Mouse (Mus musculus): ENCODE results near the gene Cst11. TPM values are rescaled to one million over a fixed set of nuclear protein-coding genes. Genes with fewer than 3 reads are reported as not detected.
"Not testable (repeated sequence)": the region's sequence is repeated elsewhere in the genome, so short reads cannot be mapped to it uniquely, and the experiment has no call there.

The Cst11 gene
- not detected in 2 replicates for polyA plus RNA-seq (2016; fragmentation: Nextera tagmentation; extraction: Ambion mirVana)

- not testable (repeated sequence) for H3K27ac ChIP-seq; H3K9me3 ChIP-seq; H3K4me1 ChIP-seq; H3K4me3 ChIP-seq; H3K27me3 ChIP-seq (ENCODE audit: insufficient read depth, poor library complexity, severe bottlenecking); H3K36me3 ChIP-seq
- DNase-seq (ENCODE audit: low spot score): peak; percentile 31
- WGBS: 81% methylated on average over 4 of the region's 4 CpGs
These were observed at the start of gene Cst11 for GRCm38 (mm10) chr2:148771397-148771796. TSS of gene Cst11 (minus strand) at chr2:148771497.

- H3K4me1 ChIP-seq: no peaks in the 10 kb centered on the region
- H3K36me3 ChIP-seq: no peaks in the 10 kb centered on the region
- H3K9me3 ChIP-seq: no peaks in the 10 kb centered on the region
- H3K27me3 ChIP-seq (ENCODE audit: insufficient read depth, poor library complexity, severe bottlenecking): no peaks in the 10 kb centered on the region
- DNase-seq (ENCODE audit: low spot score): no peak
- H3K4me3 ChIP-seq: no peak within 1 kb of the TSS
- H3K27ac ChIP-seq: no peak within 1 kb of the TSS
These were observed 48.6 kb upstream of the Cst11 start, which contains the start of gene Cst13 for GRCm38 (mm10) chr2:148819909-148820308. TSS of gene Cst13 (plus strand) at chr2:148820081.

- no peaks in the 10 kb centered on the region for H3K4me1 ChIP-seq
- no peak overlapping the region for H3K27ac ChIP-seq
- H3K36me3 ChIP-seq: no peaks in the 10 kb centered on the region
- H3K9me3 ChIP-seq: no peaks in the 10 kb centered on the region
- 77% methylated on average over 6 of the region's 6 CpGs for WGBS
- no peak for DNase-seq (ENCODE audit: low spot score)
- no peaks in the 10 kb centered on the region for H3K27me3 ChIP-seq (ENCODE audit: insufficient read depth, poor library complexity, severe bottlenecking)
- H3K4me3 ChIP-seq: no peak overlapping the region
These were observed 35.4 kb upstream of the Cst11 start for GRCm38 (mm10) chr2:148806696-148807095.

- Histone ChIP-seq H3K4me1 (peaks cover 4% of the 10 kb centered on the region; the same call in 1 of the 2 replicates), H3K27ac (no peak overlapping the region), H3K27me3 (ENCODE audit: insufficient read depth, poor library complexity, severe bottlenecking) (no peaks in the 10 kb centered on the region), H3K36me3 (no peaks in the 10 kb centered on the region), H3K4me3 (no peak overlapping the region), H3K9me3 (no peaks in the 10 kb centered on the region)
- no peak for DNase-seq (ENCODE audit: low spot score)
- 46% methylated on average over 3 of the region's 3 CpGs for WGBS
These were observed 30.2 kb upstream of the Cst11 start for GRCm38 (mm10) chr2:148801491-148801921.

- H3K36me3 ChIP-seq: no peaks in the 10 kb centered on the region
- WGBS: 80% methylated on average over 1 of the region's 1 CpGs
- no peak within 1 kb of the TSS for H3K4me3 ChIP-seq
- no peaks in the 10 kb centered on the region for H3K27me3 ChIP-seq (ENCODE audit: insufficient read depth, poor library complexity, severe bottlenecking)
- DNase-seq (ENCODE audit: low spot score): no peak
- no peak within 1 kb of the TSS for H3K27ac ChIP-seq
- H3K9me3 ChIP-seq: no peaks in the 10 kb centered on the region
- peaks cover 4% of the 10 kb centered on the region; the same call in 1 of the 2 replicates for H3K4me1 ChIP-seq
These were observed 27.2 kb upstream of the Cst11 start, which contains the start of gene Cst8 for GRCm38 (mm10) chr2:148798485-148798884. TSS of gene Cst8 (plus strand) at chr2:148798785.

GRCm38 (mm10) chr2:148789142-148789541 lies 17.8 kb upstream of the Cst11 start, which contains the start of gene Cst12:
TSS of gene Cst12 (plus strand) at chr2:148789361.
- Histone ChIP-seq H3K4me3 (no peak within 1 kb of the TSS), H3K27me3 (ENCODE audit: insufficient read depth, poor library complexity, severe bottlenecking) (no peaks in the 10 kb centered on the region), H3K9me3 (no peaks in the 10 kb centered on the region), H3K27ac (no peak within 1 kb of the TSS), H3K36me3 (no peaks in the 10 kb centered on the region), H3K4me1 (no peaks in the 10 kb centered on the region)
- DNase-seq (ENCODE audit: low spot score): no peak
- WGBS: 88% methylated on average over 6 of the region's 6 CpGs

GRCm38 (mm10) chr2:148781709-148782108 lies 10.4 kb upstream of the Cst11 start, which contains the start of gene 8030411F24Rik:
TSS of gene 8030411F24Rik (plus strand) at chr2:148782009.
- DNase-seq (ENCODE audit: low spot score): no peak
- H3K27me3 ChIP-seq (ENCODE audit: insufficient read depth, poor library complexity, severe bottlenecking): no peaks in the 10 kb centered on the region
- H3K4me1 ChIP-seq: no peaks in the 10 kb centered on the region
- no peaks in the 10 kb centered on the region for H3K36me3 ChIP-seq
- H3K9me3 ChIP-seq: no peaks in the 10 kb centered on the region
- 4% methylated on average over 1 of the region's 1 CpGs for WGBS
- no peak within 1 kb of the TSS for H3K27ac ChIP-seq
- no peak within 1 kb of the TSS for H3K4me3 ChIP-seq

GRCm38 (mm10) chr2:148763648-148764388 lies 7.5 kb downstream of the Cst11 start:
- Histone ChIP-seq H3K27ac (no peak overlapping the region), H3K4me3 (no peak overlapping the region), H3K27me3 (ENCODE audit: insufficient read depth, poor library complexity, severe bottlenecking) (no peaks in the 10 kb centered on the region), H3K4me1 (no peaks in the 10 kb centered on the region), H3K36me3 (no peaks in the 10 kb centered on the region), H3K9me3 (no peaks in the 10 kb centered on the region)
- 94% methylated on average over 1 of the region's 1 CpGs for WGBS
- DNase-seq (ENCODE audit: low spot score): peak; percentile 48

GRCm38 (mm10) chr2:148754310-148754846 lies 16.9 kb downstream of the Cst11 start:
- H3K27ac ChIP-seq: no peak overlapping the region
- 71% methylated on average over 1 of the region's 1 CpGs for WGBS
- peak; percentile 28 for DNase-seq (ENCODE audit: low spot score)

GRCm38 (mm10) chr2:148751893-148752813 lies 19.1 kb downstream of the Cst11 start:
- WGBS: 17% methylated on average over 15 of the region's 15 CpGs
- Histone ChIP-seq H3K36me3 (no peaks in the 10 kb centered on the region), H3K27ac (no peak overlapping the region), H3K9me3 (no peaks in the 10 kb centered on the region), H3K27me3 (ENCODE audit: insufficient read depth, poor library complexity, severe bottlenecking) (no peaks in the 10 kb centered on the region), H3K4me1 (no peaks in the 10 kb centered on the region), H3K4me3 (peak overlapping the region; percentile 47)
- DNase-seq (ENCODE audit: low spot score): peak; percentile 75

More at GRCm38 (mm10) chr2:148754310-148754846, 16.9 kb downstream of the Cst11 start:
- no peaks in the 10 kb centered on the region for H3K4me1 ChIP-seq
- H3K27me3 ChIP-seq (ENCODE audit: insufficient read depth, poor library complexity, severe bottlenecking): no peaks in the 10 kb centered on the region
- no peak overlapping the region for H3K4me3 ChIP-seq
- no peaks in the 10 kb centered on the region for H3K9me3 ChIP-seq
- H3K36me3 ChIP-seq: no peaks in the 10 kb centered on the region

- H3K27me3 ChIP-seq (ENCODE audit: insufficient read depth, poor library complexity, severe bottlenecking): no peaks in the 10 kb centered on the region
- H3K9me3 ChIP-seq: no peaks in the 10 kb centered on the region
- H3K27ac ChIP-seq: no peak within 1 kb of the TSS
- H3K36me3 ChIP-seq: no peaks in the 10 kb centered on the region
- peak; percentile 66 for DNase-seq (ENCODE audit: low spot score)
- H3K4me1 ChIP-seq: no peaks in the 10 kb centered on the region
- 75% methylated on average over 1 of the region's 1 CpGs for WGBS
- no peak within 1 kb of the TSS for H3K4me3 ChIP-seq
These were observed 21.2 kb downstream of the Cst11 start, which contains the start of gene Cstl1 for GRCm38 (mm10) chr2:148750058-148750457. TSS of gene Cstl1 (plus strand) at chr2:148750358.

GRCm38 (mm10) chr2:148743846-148744407 lies 27.4 kb downstream of the Cst11 start:
- Histone ChIP-seq H3K36me3 (no peaks in the 10 kb centered on the region), H3K4me1 (no peaks in the 10 kb centered on the region), H3K9me3 (no peaks in the 10 kb centered on the region), H3K4me3 (no peak overlapping the region), H3K27me3 (ENCODE audit: insufficient read depth, poor library complexity, severe bottlenecking) (no peaks in the 10 kb centered on the region), H3K27ac (no peak overlapping the region)
- peak; percentile 20 for DNase-seq (ENCODE audit: low spot score)
- WGBS: 69% methylated on average over 3 of the region's 3 CpGs
